Mouse (Mus musculus) adrenal gland, postnatal 4 days (tissue): ENCODE measurements around the gene Tmem50b. TPM values are rescaled to one million over a fixed set of nuclear protein-coding genes. Genes with fewer than 3 reads are reported as not detected.
A peak's percentile ranks its signal among the peaks of the same experiment; 100 is the strongest.

Source experiments
- DNase-seq, 2 experiments: peaks; one replicate each; pipeline ENCODE4 v3.0.0; 2021 to 2022; ENCODE audit warnings: low spot score in 2 of 2, mixed read lengths in 2 of 2
- total RNA-seq, 2 experiments: library from RNA; stranded (reverse); gene quantifications; 2 replicates each; pipeline ENCODE4 v1.2.3; 2021

Tmem50b gene
- total RNA-seq, 2 experiments from 2014 or later: 29.2 to 29.8 TPM

- no peak for DNase-seq
Observed at GRCm38 (mm10) chr16:91566002-91566401, 31.6 kb downstream of the Tmem50b start.

- DNase-seq: no peak
Observed at GRCm38 (mm10) chr16:91565292-91565951, 32.2 kb downstream of the Tmem50b start.

GRCm38 (mm10) chr16:91564580-91565291 lies 32.9 kb downstream of the Tmem50b start:
- no peak for DNase-seq

- DNase-seq: no peak
Observed at GRCm38 (mm10) chr16:91561541-91562457, 35.8 kb downstream of the Tmem50b start.

- DNase-seq: no peak
Observed at GRCm38 (mm10) chr16:91561099-91561498, 36.5 kb downstream of the Tmem50b start.

- DNase-seq: no peak
Observed at GRCm38 (mm10) chr16:91557693-91558092, 39.9 kb downstream of the Tmem50b start.

- DNase-seq: no peak
Observed at GRCm38 (mm10) chr16:91557214-91557613, 40.4 kb downstream of the Tmem50b start.

GRCm38 (mm10) chr16:91556659-91557058 lies 40.9 kb downstream of the Tmem50b start:
- no peak for DNase-seq

- no peak for DNase-seq
Observed at GRCm38 (mm10) chr16:91555017-91555605, 42.5 kb downstream of the Tmem50b start.

GRCm38 (mm10) chr16:91553625-91554024 lies 44.0 kb downstream of the Tmem50b start:
- DNase-seq: no peak

- DNase-seq: no peak
Observed at GRCm38 (mm10) chr16:91552072-91552471, 45.5 kb downstream of the Tmem50b start.

- no peak for DNase-seq
Observed at GRCm38 (mm10) chr16:91551081-91551524, 46.5 kb downstream of the Tmem50b start.

- no peak for DNase-seq
Observed at GRCm38 (mm10) chr16:91549616-91550015, 48.0 kb downstream of the Tmem50b start.

- DNase-seq: no peak
Observed at GRCm38 (mm10) chr16:91548996-91549395, 48.6 kb downstream of the Tmem50b start.

- DNase-seq: no peak
Observed at GRCm38 (mm10) chr16:91548586-91548985, 49.0 kb downstream of the Tmem50b start.

GRCm38 (mm10) chr16:91547974-91548373 lies 49.6 kb downstream of the Tmem50b start:
- DNase-seq: no peak

- peak; percentile 43 to 55 for DNase-seq
Observed at GRCm38 (mm10) chr16:91546836-91547741, 50.5 kb downstream of the Tmem50b start, which contains the start of gene Ifngr2. Ifngr2 (plus strand) TSS chr16:91547072.

- no peak for DNase-seq
Observed at GRCm38 (mm10) chr16:91546391-91546835, 51.2 kb downstream of the Tmem50b start.

- no peak for DNase-seq
Observed at GRCm38 (mm10) chr16:91545597-91546281, 51.9 kb downstream of the Tmem50b start.
